Mouse (Mus musculus): ENCODE results near the gene Cryab.

Cryab gene

GRCm38 (mm10) chr9:50742744-50743143 is 8.4 kb upstream of the Cryab start:
- DNase-seq (ENCODE audit: low read depth, low spot score) = no peak

DNA sequence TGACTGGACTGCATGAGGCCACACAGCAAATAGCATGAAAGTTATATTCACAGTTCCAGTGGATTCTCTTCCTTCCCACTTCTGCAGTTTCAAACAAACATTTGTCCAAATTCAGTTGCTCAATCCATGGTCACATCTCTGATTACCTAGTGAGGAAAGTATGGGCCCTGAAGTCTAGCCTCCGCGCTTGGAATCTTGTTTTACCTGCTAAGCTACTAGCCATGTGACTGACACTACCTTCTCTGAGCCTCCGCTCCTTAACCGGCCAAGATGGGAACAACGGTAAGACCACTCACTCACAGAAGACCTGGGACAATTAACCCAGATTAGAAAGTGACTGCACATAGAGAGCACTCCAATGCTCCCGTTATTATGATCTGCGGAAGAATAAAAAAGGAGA is 5.3 kb upstream of the Cryab start:
- DNase-seq (ENCODE audit: low read depth, low spot score) = no peak

GRCm38 (mm10) chr9:50746214-50746677 is 4.9 kb upstream of the Cryab start, which contains the start of gene 2310030G06Rik:
Gene 2310030G06Rik (minus strand): TSS chr9:50746536.
- peak; percentile 23 for DNase-seq (ENCODE audit: low read depth, low spot score)

DNA sequence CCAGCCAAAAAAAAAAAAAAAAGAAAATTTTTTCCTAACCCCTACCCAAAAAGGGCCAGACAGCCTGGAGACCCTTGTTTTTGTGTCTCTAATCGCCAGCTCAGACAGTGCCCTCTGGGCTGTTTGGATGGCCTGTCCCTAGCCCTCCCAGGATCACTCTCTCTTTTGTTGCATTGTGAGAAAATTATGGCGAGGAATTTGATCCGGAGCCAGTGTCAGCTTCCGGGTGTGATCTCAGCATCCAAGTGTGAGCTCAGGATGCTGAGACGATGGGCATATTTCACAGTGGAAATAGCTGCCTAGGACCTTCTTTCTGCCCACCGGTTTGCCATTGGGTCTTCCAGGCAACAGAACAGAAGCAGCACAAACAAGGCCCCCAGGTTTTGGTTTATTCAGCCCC is 419 bp upstream of the Cryab start:
- no peak for DNase-seq (ENCODE audit: low read depth, low spot score)

- DNase-seq (ENCODE audit: low read depth, low spot score) = no peak
Observed at GRCm38 (mm10) chr9:50752054-50752602, 1.0 kb downstream of the Cryab start, which contains the start of gene Hspb2. Gene Hspb2 (minus strand): TSS chr9:50752354.

GRCm38 (mm10) chr9:50752784-50753615 is 1.9 kb downstream of the Cryab start:
- DNase-seq (ENCODE audit: low read depth, low spot score) = no peak

DNA sequence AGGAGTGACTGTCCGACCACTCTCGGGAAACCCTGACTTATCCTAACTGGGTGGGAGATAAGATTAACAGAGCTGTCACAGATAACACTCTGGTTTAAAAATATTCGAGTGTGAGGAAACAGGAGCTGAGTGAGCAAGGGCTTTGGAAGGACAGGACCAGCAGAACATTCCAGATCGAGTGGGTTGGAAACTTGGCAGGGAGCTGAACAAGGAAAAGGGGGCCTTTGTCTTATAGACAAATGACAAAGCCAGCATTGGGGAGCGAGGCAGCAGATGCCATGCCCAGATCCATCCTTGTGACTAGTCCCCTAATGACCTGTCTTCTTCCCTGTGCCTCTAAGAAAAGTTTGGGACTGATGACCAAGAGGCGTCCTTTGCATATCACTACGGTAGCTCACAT is 2.8 kb downstream of the Cryab start:
- DNase-seq (ENCODE audit: low read depth, low spot score) = no peak

DNA sequence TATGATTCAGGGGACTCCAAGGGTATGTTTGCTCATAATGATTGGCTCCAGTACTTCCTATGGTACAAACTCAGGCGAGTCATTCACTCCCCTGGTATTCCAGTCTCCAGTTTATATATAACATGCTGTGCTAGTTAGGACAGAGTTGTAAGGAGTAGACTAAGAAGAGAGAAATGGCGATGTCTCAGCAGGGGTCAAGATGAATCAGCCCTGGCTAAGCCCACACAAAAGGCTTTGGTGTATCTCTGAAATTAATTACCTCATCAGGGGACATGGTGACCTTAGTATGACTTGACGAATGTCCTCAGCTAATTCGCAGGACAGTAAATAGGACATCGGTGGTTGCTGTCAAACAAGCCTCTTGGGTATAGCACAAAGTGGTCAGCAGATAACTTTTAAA is 5.6 kb downstream of the Cryab start:
- DNase-seq (ENCODE audit: low read depth, low spot score) = no peak

DNA sequence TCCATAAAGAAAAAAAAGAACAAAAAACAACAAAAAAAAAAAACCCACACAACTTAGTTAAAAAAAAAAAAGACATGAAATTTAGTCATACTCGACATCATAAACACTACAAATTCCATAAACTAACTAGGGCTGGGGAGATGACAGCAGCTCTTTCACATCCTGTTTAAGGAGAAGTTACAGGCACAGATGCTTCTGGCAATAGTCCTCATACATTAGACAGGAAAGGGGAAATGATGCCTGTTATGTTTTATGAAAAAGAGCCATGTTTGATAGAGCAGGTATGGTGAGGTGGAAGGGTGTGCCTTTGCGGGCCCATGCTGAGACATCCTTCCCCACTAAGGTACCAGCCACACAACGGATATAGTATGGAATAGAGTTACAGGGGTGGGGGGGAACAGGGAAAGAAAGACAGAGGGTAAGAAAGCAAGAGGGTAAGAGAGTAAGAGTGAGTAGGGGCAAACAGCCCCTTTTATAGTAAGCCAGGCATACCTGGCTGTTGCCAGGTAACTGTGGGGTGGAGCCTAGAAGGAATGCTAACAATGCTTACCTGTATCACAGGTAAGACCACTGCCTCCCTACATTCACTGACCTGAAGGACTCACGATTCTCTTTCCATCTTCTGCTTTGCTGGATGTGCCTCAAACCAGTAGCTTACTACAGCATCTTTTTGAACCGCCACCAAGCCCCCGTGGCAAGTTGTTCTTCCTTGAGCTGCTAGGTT is 10.6 kb downstream of the Cryab start:
- DNase-seq (ENCODE audit: low read depth, low spot score) = no peak

DNA sequence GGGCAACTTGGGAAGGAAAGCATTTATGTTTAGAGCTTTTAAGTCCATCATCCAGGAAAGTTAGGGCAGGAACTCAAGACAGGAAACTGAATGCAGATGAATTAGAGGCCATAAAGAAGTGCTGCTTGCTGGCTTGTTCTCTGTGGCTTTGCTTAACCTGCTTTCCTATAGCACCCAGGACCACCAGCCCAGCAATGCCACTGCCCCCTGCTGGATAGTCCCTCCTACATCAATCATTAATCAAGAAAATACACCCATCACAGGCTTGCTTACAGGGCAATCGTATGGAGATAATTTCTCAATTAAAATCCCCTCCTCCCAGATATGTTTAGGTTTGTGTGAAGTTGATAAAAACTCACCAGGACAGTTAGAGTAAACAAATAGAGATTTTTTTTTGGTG is 12.2 kb downstream of the Cryab start:
- DNase-seq (ENCODE audit: low read depth, low spot score) = no peak

GRCm38 (mm10) chr9:50767531-50768106 is 16.5 kb downstream of the Cryab start:
- no peak for DNase-seq (ENCODE audit: low read depth, low spot score)

DNA sequence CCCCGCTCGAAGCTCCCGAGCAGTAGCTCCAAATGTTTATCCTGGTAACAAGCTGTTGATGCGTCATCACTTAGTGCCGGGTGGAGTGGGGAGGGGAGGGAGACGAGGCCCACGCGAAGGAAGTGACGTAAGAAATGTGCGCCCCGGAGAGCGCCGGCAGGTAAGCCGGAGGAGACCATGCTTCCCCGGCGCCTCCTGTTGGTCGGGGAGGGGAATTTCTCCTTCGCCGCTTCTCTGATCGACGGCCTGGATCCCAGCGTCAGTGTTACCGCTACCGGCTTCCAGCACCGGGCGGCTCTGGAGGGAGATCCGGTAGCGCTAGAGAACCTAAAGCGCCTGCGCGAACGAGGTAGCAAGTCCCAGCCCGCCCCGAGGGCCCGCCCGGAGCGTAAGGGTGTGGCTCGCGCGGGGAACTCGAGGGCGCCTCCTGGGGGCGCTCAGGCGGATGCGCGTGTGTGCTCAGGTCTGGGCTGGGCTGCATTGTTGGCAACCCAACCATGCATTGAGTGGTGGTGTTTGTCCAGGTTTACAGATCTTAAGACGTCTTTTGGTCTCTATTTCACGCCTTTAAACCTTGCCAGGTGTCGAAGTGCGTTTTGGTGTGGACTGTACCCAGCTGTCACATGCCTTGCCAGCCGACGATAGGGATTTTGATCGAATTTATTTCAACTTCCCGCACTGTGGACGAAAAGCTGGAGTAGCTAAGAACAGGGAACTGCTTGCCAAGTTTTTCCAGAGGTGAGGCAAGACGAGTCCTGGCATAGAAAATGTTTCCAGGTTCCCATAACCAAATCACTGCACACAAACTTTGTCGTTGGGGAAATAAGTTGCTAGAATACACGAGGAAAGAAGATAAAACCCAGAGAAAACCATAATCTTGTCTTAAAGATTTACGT is 17.2 kb downstream of the Cryab start, which contains the start of gene Fdxacb1:
TSS of gene Fdxacb1 (plus strand) at position 130 of the 896 bp plus-strand sequence.
- peak; percentile 99 for DNase-seq (ENCODE audit: low read depth, low spot score)

DNA sequence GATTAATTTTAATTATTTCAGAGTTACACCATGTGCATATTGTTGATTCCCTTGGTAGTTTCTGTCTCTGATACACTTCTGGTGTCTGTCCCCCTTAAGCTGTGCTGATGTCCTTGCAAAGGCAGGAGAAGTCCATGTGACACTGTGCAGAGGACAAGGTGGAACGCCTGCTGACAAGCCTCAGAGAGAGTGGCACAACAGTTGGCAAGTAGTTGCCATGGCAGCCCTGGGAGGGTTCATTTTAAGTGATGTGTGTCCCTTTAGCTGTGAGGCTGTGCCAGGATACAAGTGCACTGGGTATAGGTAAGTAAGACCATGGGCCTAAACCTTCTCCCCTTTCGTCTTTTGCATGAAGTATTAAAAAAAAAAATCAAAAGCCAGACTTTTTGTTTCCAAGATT is 18.9 kb downstream of the Cryab start:
- DNase-seq (ENCODE audit: low read depth, low spot score) = no peak

DNA sequence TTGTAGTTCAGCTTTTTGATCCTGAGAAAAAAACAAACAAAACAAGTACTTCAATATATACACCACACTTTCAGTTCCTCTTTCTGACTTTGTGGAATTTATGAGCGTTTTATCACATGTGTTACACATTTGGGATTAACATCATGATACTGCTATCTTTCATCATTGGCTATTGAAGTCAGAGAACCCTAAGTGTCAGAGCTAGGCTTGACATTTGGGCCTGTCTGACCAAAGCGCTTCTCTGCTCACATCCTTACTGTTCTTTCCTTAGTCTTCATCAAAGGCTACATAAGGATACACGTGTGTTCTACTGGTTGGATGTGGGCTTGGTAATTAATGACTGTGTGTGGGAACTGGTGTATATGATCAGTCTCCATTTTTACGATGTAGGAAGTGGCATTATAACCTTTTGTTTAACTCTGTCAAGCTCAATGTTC is 22.9 kb downstream of the Cryab start:
- no peak for DNase-seq (ENCODE audit: low read depth, low spot score)

DNA sequence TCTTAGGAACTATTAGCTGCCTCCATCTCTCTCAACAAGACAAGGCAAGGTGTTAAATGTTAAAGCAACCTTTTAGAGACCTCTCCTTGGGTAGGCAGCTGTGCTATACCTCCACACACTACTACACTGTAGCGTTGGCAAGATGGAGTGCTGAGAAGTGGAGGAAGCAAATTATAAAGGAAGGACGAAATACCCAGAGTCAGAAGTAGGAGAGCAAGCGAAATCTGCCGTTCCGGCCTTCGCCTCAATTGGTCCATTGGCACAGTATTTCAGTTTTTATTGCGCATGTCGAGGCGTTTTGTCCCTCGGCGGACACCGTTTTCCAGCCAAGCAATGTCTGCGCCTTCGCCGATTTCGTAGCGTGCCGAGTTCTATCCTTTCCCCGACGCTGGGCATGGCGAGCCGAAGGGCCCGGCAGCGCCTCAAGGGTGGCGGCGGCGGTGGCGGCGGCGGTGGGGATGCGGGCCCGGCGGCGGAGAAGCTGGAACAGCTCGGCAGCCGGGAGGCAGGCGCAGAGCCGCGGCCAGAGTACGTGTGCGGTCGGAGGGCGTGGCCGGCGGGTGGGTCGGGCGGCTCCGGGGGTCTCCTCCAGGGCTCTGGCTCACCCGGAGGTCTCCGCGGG is 24.0 kb downstream of the Cryab start, which contains the start of the genes Alg9 and 1110032A03Rik:
TSS of gene Alg9 (plus strand) at position 29 of the 622 bp plus-strand sequence.
TSS of gene 1110032A03Rik (minus strand) at position 530 of the 622 bp plus-strand sequence.
- peak; percentile 73 for DNase-seq (ENCODE audit: low read depth, low spot score)

DNA sequence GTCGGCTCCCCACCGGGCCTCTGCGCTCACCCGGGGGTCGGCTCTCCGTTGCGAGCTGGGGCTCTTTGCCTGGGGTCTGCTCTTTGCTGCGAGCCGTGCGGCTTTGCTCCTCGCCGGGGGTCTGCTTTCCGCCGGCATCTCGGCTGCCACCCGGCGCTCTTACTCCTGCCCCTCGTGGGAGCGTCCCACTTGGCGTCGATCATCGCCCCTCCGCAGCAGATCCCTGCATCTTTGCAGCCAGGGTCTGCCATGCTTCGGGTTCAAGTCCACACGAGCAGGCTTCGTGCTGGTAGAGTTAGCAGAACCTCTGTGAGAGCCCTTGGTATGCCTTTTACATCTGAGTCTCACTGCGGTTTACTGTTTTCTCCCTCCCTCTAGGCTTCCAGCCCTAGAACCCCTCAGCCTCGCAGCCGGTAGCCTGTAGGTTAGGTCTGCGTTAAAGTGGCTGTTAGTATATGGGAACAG is 24.6 kb downstream of the Cryab start:
- DNase-seq (ENCODE audit: low read depth, low spot score) = no peak

GRCm38 (mm10) chr9:50776162-50776760 is 25.1 kb downstream of the Cryab start:
- DNase-seq (ENCODE audit: low read depth, low spot score) = no peak

GRCm38 (mm10) chr9:50782155-50782554 is 31.0 kb downstream of the Cryab start:
- no peak for DNase-seq (ENCODE audit: low read depth, low spot score)

DNA sequence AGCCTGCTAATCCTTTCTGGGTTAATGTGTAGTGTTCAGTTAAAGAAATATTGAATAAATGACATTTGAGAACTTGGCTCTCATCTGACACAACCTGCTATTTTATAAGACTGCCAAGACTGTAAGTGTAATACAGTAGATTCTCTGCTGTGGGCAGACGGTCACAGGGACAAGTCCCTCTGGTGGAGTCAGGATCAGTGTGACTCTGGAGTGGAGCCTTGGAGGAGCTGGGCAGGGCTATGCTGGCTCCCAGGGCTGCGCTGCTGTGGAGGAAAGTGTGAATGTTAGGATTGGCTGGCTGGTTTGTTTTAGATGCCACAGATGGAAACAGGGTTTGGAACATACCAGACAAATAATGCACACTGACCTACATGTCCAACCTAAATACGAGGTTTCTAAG is 44.1 kb downstream of the Cryab start:
- DNase-seq (ENCODE audit: low read depth, low spot score) = no peak

GRCm38 (mm10) chr9:50796776-50797175 is 45.7 kb downstream of the Cryab start:
- no peak for DNase-seq (ENCODE audit: low read depth, low spot score)
